Mouse (Mus musculus): ENCODE data around the gene Trim80. TPM values are rescaled to one million over a fixed set of nuclear protein-coding genes. Genes with fewer than 3 reads are reported as not detected.
"Not testable (repeated sequence)": the region's sequence is repeated elsewhere in the genome, so short reads cannot be mapped to it uniquely, and the experiment has no call there.

The Trim80 gene
- polyA plus RNA-seq, 2 experiments, result 0.15 TPM; not detected in 1

DNA sequence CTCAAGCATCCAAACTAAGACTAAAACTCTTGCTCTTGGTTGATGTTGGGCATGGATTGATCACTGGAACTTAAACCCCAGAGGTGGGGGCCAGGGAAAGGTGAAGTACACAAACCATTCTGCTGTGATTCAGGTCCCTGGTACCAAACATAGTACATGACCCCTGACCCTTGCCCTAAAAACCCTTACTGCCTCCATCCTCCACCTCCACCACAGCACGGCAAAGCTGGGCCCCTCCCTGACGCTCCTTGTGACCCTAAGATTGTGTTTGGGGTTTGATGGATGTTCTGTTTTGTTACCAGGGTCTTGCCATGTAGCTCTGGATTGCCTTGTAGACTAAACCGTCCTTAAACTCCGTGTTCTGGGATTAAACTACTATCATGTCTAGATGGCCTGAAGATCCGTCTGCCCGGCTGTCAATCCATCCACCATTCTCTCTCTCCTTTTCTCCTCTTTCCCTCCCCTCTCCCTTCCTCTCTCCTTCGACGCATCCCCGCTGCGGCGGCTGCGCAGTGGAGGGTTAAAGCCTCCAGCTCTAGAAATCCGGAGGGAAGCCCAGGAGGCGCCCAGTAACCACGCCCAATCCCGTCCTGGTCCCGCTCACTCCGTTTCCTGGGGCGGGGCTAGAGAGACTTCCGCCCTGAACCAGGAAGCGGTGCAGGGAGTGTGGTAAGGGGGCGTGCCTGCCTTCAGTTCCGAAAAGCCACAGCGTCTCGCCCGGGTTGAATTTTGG is 34.8 kb downstream of the Trim80 start, which contains the start of gene Armc7:
Gene Armc7, plus strand, starts transcription at position 643 of the 733 bp plus-strand sequence.
- no peaks in the 10 kb centered on the region for H3K9me3 ChIP-seq (ENCODE audit: control insufficient read depth, low read length)
- peak within 1 kb of the TSS; percentile 77 for H3K9ac ChIP-seq (ENCODE audit: low read depth, low read length, severe bottlenecking)
- no peaks in the 10 kb centered on the region for H3K27me3 ChIP-seq (ENCODE audit: control insufficient read depth, insufficient read depth, low read length)
- DNase-seq (ENCODE audit: low spot score) (peak; percentile 98), ATAC-seq (ENCODE audit: low FRiP score, low read depth) (peak; percentile 97)
- H3K36me3 ChIP-seq (ENCODE audit: control insufficient read depth, insufficient read depth, low read length), result no peaks in the 10 kb centered on the region
- peaks cover 9% of the 10 kb centered on the region; the same call in 1 of the 2 replicates for H3K4me1 ChIP-seq (ENCODE audit: control insufficient read depth, insufficient read depth, low read length)
- TF ChIP-seq POLR2A (IDR thresholded peaks at IDR 0.05; ENCODE audit: borderline replicate concordance, extremely low read depth, insufficient read depth, insufficient read length), result peak; percentile 91; the same call in 1 of the 2 replicates
- H3K4me3 ChIP-seq (replicated peaks; ENCODE audit: low read length), result peak within 1 kb of the TSS; percentile 86
- peak within 1 kb of the TSS; percentile 35; the same call in 1 of the 2 replicates for H3K27ac ChIP-seq (replicated peaks; ENCODE audit: low read depth, low read length)
- peak within 1 kb of the TSS; percentile 92 for H3K4me2 ChIP-seq (replicated peaks; ENCODE audit: low read depth, low read length, severe bottlenecking)
- WGBS, result under 1% methylated on average over 26 of the region's 26 CpGs

DNA sequence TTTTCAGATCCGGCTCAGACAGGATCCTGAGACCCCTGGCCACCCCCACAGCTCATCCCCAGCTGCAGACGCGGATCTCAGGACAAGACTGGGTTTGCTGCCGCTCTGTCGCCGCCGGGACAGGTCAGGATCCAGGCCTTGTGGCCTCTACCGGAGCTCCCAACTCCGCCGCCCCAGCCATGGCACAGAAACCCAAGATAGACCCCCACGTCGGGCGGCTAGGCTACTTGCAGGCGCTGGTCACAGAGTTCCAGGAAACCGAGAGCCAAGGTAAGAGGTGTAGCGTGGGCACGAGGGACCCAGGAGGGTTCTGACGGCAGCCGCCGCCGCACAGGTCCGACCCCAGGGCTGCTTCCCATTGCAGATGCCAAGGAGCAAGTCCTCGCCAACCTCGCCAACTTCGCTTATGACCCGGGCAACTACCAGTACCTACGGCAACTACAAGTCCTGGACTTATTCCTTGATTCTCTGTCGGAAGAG is 35.5 kb downstream of the Trim80 start:
- no peaks in the 10 kb centered on the region for H3K36me3 ChIP-seq (ENCODE audit: control insufficient read depth, insufficient read depth, low read length)
- peak overlapping the region; percentile 77 for H3K9ac ChIP-seq (ENCODE audit: low read depth, low read length, severe bottlenecking)
- H3K4me3 ChIP-seq (replicated peaks; ENCODE audit: low read length), result peak overlapping the region; percentile 86
- TF ChIP-seq POLR2A (IDR thresholded peaks at IDR 0.05; ENCODE audit: borderline replicate concordance, extremely low read depth, insufficient read depth, insufficient read length), result no peak
- H3K27me3 ChIP-seq (ENCODE audit: control insufficient read depth, insufficient read depth, low read length), result no peaks in the 10 kb centered on the region
- H3K4me2 ChIP-seq (replicated peaks; ENCODE audit: low read depth, low read length, severe bottlenecking), result peak overlapping the region; percentile 92
- H3K9me3 ChIP-seq (ENCODE audit: control insufficient read depth, low read length), result no peaks in the 10 kb centered on the region
- ATAC-seq (ENCODE audit: low FRiP score, low read depth) (no peak), DNase-seq (ENCODE audit: low spot score) (no peak)
- peaks cover 9% of the 10 kb centered on the region; the same call in 1 of the 2 replicates for H3K4me1 ChIP-seq (ENCODE audit: control insufficient read depth, insufficient read depth, low read length)
- H3K27ac ChIP-seq (replicated peaks; ENCODE audit: low read depth, low read length), result no peak overlapping the region
- WGBS, result 4% methylated on average over 28 of the region's 28 CpGs

DNA sequence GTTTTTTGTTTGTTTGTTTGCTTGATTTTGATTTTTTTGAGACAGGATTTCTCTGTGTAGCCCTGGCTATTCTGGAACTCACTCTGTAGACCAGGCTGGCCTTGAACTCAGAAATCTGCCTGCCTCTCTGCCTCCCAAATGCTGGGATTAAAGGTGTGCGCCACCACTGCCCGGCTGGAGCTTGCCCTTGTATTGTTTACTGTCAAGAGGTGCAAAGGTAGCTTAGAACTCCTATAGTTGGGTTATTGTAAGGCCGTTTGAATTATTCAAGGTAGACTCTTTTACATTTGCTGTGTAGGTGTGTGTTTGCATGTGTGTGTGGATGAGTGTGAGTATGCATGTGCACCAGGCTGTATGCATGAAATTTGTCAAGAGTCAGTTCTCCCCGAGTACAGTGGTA is 36.3 kb downstream of the Trim80 start:
- not testable (repeated sequence) for ATAC-seq (ENCODE audit: low FRiP score, low read depth); H3K27ac ChIP-seq (replicated peaks; ENCODE audit: low read depth, low read length); H3K9ac ChIP-seq (ENCODE audit: low read depth, low read length, severe bottlenecking); H3K9me3 ChIP-seq (ENCODE audit: control insufficient read depth, low read length); DNase-seq (ENCODE audit: low spot score); H3K36me3 ChIP-seq (ENCODE audit: control insufficient read depth, insufficient read depth, low read length); H3K4me3 ChIP-seq (replicated peaks; ENCODE audit: low read length); H3K27me3 ChIP-seq (ENCODE audit: control insufficient read depth, insufficient read depth, low read length); H3K4me1 ChIP-seq (ENCODE audit: control insufficient read depth, insufficient read depth, low read length)
- 75% methylated on average over 4 of the region's 4 CpGs for WGBS
- H3K4me2 ChIP-seq (replicated peaks; ENCODE audit: low read depth, low read length, severe bottlenecking), result peak overlapping the region; percentile 92

- not testable (repeated sequence) for ATAC-seq (ENCODE audit: low FRiP score, low read depth)
- WGBS, result 84% methylated on average over 7 of the region's 7 CpGs
These were observed 37.0 kb downstream of the Trim80 start for GRCm38 (mm10) chr11:115477388-115477787.

GRCm38 (mm10) chr11:115478296-115478938 is 38.1 kb downstream of the Trim80 start:
- no peak for DNase-seq (ENCODE audit: low spot score)
- no peak overlapping the region for H3K4me2 ChIP-seq (replicated peaks; ENCODE audit: low read depth, low read length, severe bottlenecking)
- WGBS, result 86% methylated on average over 9 of the region's 9 CpGs
- H3K4me3 ChIP-seq (replicated peaks; ENCODE audit: low read length), result no peak overlapping the region
- peaks cover 8% of the 10 kb centered on the region; the same call in 1 of the 2 replicates for H3K4me1 ChIP-seq (ENCODE audit: control insufficient read depth, insufficient read depth, low read length)
- H3K9me3 ChIP-seq (ENCODE audit: control insufficient read depth, low read length), result no peaks in the 10 kb centered on the region
- H3K36me3 ChIP-seq (ENCODE audit: control insufficient read depth, insufficient read depth, low read length), result no peaks in the 10 kb centered on the region
- H3K27me3 ChIP-seq (ENCODE audit: control insufficient read depth, insufficient read depth, low read length), result no peaks in the 10 kb centered on the region
- no peak for ATAC-seq (ENCODE audit: low FRiP score, low read depth)
- TF ChIP-seq POLR2A (IDR thresholded peaks at IDR 0.05; ENCODE audit: borderline replicate concordance, extremely low read depth, insufficient read depth, insufficient read length), result no peak
- H3K27ac ChIP-seq (replicated peaks; ENCODE audit: low read depth, low read length), result no peak overlapping the region
- no peak overlapping the region for H3K9ac ChIP-seq (ENCODE audit: low read depth, low read length, severe bottlenecking)

More at GRCm38 (mm10) chr11:115477388-115477787, 37.0 kb downstream of the Trim80 start:
- H3K4me2 ChIP-seq (replicated peaks; ENCODE audit: low read depth, low read length, severe bottlenecking); H3K27ac ChIP-seq (replicated peaks; ENCODE audit: low read depth, low read length); H3K4me3 ChIP-seq (replicated peaks; ENCODE audit: low read length); H3K4me1 ChIP-seq (ENCODE audit: control insufficient read depth, insufficient read depth, low read length); DNase-seq (ENCODE audit: low spot score); H3K27me3 ChIP-seq (ENCODE audit: control insufficient read depth, insufficient read depth, low read length); H3K9me3 ChIP-seq (ENCODE audit: control insufficient read depth, low read length); H3K36me3 ChIP-seq (ENCODE audit: control insufficient read depth, insufficient read depth, low read length): not testable (repeated sequence)
- 0 out of 2 replicates have a peak overlapping the region, but pooled peaks have one; percentile 16 for H3K9ac ChIP-seq (ENCODE audit: low read depth, low read length, severe bottlenecking)

All from limb, embryonic 14.5 days (tissue).